Mouse (Mus musculus) limb, embryonic 14.5 days (tissue): ENCODE results near the gene Snx29. TPM values are rescaled to one million over a fixed set of nuclear protein-coding genes. Genes with fewer than 3 reads are reported as not detected.

Experiments
- ATAC-seq: fragments of 200-750 bp; cut with Nextera tagmentation; 2 replicates; pipeline ENCODE4 v1.8.0; 2017; ENCODE audit warnings: low read depth, moderate number of reproducible peaks, moderate TSS enrichment; ENCODE audit not compliant: low FRiP score
- DNase-seq: peaks from one replicate; pipeline ENCODE4 v3.0.0-alpha.2; 2015; ENCODE audit warnings: low spot score
- H3K27ac ChIP-seq: fragments of 300-500 bp; sonication (generic); replicated peaks from 2 replicates; pipeline ENCODE4 v1.5.1; 2014; ENCODE audit warnings: low read depth, mild to moderate bottlenecking, low read length, moderate library complexity, mixed read lengths
- H3K27me3 ChIP-seq: fragments of 300-500 bp; sonication (generic); 2 replicates; pipeline ENCODE4 v1.6.1; 2014; ENCODE audit warnings: low read length, mixed read lengths; ENCODE audit not compliant: control insufficient read depth, insufficient read depth
- H3K36me3 ChIP-seq: fragments of 300-500 bp; sonication (generic); 2 replicates; pipeline ENCODE4 v1.6.1; 2014; ENCODE audit warnings: mild to moderate bottlenecking, low read length, moderate library complexity, mixed read lengths; ENCODE audit not compliant: control insufficient read depth, insufficient read depth
- H3K4me1 ChIP-seq: fragments of 300-500 bp; sonication (generic); 2 replicates; pipeline ENCODE4 v1.6.1; 2014; ENCODE audit warnings: antibody characterized with exemption, low read length, mixed read lengths; ENCODE audit not compliant: control insufficient read depth, insufficient read depth
- H3K4me2 ChIP-seq: fragments of 300-500 bp; sonication (generic); replicated peaks from 2 replicates; pipeline ENCODE4 v1.6.1; 2014; ENCODE audit warnings: low read depth, mild to moderate bottlenecking, low read length, moderate library complexity; ENCODE audit not compliant: severe bottlenecking
- H3K4me3 ChIP-seq: fragments of 300-500 bp; sonication (generic); replicated peaks from 2 replicates; pipeline ENCODE4 v1.5.1; 2014; ENCODE audit warnings: low read length
- H3K9ac ChIP-seq: fragments of 300-500 bp; sonication (generic); 2 replicates; pipeline ENCODE4 v1.6.1; 2014; ENCODE audit warnings: mild to moderate bottlenecking, low read depth, low read length, moderate library complexity; ENCODE audit not compliant: severe bottlenecking
- H3K9me3 ChIP-seq: fragments of 300-500 bp; sonication (generic); 2 replicates; pipeline ENCODE4 v1.6.1; 2016; ENCODE audit warnings: low read length; ENCODE audit not compliant: control insufficient read depth
- POLR2A ChIP-seq: fragments of 200-500 bp; IDR thresholded peaks from 2 replicates; pipeline ENCODE4 v1.8.0; 2012; ENCODE audit warnings: inconsistent platforms, mild to moderate bottlenecking, moderate library complexity, borderline replicate concordance; ENCODE audit not compliant: insufficient read depth, insufficient read length; ENCODE audit errors: extremely low read depth
- WGBS: fragments of 180-500 bp; shearing (Covaris S2); extraction: QIAGEN DNeasy Blood & Tissue Kit; methylation state at CpG from one replicate; pipeline ENCODE4 v1.1.7; 2014; 5-methylcytosine and 5-hydroxymethylcytosine counted together
- polyA plus RNA-seq, 2 experiments: library from polyadenylated mRNA; depleted of rRNA in 1 of 2; stranded (reverse) in 1 of 2; unstranded in 1 of 2; fragments of >200 nt; fragmentation: Nextera tagmentation in 1 of 2; extraction: Ambion mirVana in 1 of 2; gene quantifications; 2 replicates each; pipeline versions ENCODE4 v1.2.1 to v1.2.3; 2012 to 2014

The Snx29 gene
- polyA plus RNA-seq, 2 experiments = 4.9 to 9.3 TPM

DNA sequence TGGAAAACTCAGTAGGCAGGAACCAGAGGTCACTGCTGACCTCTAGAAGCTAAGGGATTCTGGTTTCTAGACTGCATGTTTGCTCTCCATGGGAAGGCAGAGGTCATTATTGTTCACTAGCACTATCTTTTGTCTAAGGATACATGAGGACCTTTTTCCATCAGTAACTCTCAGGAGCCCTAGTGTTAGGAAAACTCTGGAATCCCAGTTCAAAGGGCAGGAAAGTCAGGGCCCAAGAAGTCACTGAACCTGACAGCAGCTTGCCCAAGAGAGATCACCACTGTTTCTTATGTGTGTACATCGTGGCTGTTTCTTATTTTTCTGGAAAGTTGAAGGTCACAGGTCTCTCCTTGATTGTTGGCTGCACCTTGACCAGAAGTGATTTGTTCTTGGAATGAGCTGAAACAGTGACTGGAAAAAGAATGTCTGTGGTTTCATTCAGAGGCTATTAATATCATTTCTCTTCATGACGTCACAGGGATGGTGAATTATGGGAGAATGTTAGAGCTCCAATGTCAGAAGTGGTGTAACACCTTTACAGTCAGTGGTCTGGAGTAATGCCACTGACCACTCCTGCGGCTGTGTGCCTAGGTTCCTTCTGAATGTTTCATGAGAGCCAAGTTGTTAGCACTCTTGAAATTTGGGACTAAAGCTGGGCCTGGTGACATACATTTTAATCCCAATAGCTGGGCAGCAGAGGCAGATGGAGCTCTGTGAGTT is 7.5 kb downstream of the Snx29 start:
- Histone ChIP-seq H3K9ac (no peak overlapping the region), H3K4me2 (no peak overlapping the region), H3K27ac (no peak overlapping the region), H3K9me3 (no peaks in the 10 kb centered on the region), H3K4me3 (no peak overlapping the region), H3K36me3 (no peaks in the 10 kb centered on the region), H3K4me1 (no peaks in the 10 kb centered on the region), H3K27me3 (no peaks in the 10 kb centered on the region)
- no peak for ATAC-seq
- no peak for TF ChIP-seq POLR2A
- DNase-seq = no peak
- WGBS = 85% methylated on average over 3 of the region's 3 CpGs

DNA sequence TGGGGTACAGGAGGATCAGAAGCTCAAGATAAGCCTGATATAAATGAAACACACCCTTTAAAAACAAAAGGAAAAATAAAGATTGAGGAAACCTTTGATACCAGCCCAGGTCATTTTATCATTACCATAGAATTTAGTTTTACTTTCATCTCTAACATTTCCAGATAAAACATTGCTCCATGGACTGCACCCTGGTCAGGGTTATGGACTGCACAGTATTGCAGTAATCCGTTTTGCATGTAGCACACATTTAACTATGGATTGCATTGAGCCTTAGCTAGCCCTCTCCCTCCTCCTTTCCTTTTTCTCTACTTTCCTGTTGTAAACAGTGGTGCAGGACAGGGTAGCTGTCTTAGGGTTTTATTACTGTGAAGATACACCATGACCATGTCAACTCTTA is 8.3 kb downstream of the Snx29 start:
- ATAC-seq (no peak), DNase-seq (no peak)
- H3K27me3 ChIP-seq = no peaks in the 10 kb centered on the region
- no peaks in the 10 kb centered on the region for H3K36me3 ChIP-seq
- H3K4me1 ChIP-seq = no peaks in the 10 kb centered on the region
- H3K27ac ChIP-seq = no peak overlapping the region
- no peak for TF ChIP-seq POLR2A
- H3K4me3 ChIP-seq = no peak overlapping the region
- H3K9ac ChIP-seq = no peak overlapping the region
- no peak overlapping the region for H3K4me2 ChIP-seq
- H3K9me3 ChIP-seq = no peaks in the 10 kb centered on the region
- 79% methylated on average over 1 of the region's 1 CpGs for WGBS

DNA sequence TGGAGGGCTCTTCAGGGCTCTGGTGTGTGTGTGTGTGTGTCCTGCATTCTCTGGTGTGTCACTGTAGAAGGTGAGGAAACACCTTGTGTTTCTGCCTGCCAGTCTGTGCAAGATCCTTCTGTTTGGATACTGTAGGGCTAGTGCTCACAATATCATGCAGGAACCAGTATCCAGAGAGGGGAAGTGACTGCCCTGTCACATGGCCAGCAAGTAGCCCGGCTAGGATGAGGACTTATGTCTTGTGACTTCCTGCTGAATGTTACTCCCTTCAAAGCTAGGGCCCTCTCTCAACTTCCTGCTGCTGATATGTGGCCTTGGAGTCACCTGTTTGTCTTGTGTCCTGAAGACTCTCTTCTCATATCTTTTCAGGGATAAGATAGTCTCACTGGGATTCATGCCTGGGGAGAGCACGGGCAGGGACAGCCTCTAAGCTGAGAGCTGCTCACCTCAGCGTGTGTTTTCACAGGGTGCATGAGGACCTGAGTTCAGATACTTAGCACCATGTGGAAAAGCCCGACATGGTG is 20.6 kb downstream of the Snx29 start:
- H3K36me3 ChIP-seq = no peaks in the 10 kb centered on the region
- H3K9me3 ChIP-seq = no peaks in the 10 kb centered on the region
- WGBS = 83% methylated on average over 4 of the region's 4 CpGs
- H3K27me3 ChIP-seq = no peaks in the 10 kb centered on the region
- DNase-seq (no peak), ATAC-seq (no peak)
- no peak overlapping the region for H3K9ac ChIP-seq
- no peak for TF ChIP-seq POLR2A
- H3K4me1 ChIP-seq = no peaks in the 10 kb centered on the region
- no peak overlapping the region for H3K4me3 ChIP-seq
- H3K4me2 ChIP-seq = no peak overlapping the region
- H3K27ac ChIP-seq = no peak overlapping the region

DNA sequence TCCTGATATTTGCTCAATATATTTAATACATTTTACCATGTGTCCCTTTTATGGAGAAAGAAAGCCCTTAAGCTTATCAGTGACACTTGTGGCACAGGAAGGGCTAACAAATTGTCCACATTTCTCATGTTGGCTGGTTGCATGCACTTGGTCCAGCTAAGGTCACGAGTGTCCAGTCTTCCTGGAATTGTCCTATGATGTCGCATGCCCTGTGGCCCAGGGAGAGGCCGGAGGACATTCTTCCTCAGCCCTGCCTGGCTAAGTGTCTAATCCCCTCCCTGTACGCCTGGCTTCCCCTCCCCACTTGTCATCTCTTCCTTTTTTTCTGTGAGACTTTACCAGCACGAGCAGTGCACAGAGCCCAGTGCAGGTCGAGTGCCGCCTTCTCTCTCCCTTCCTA is 29.2 kb downstream of the Snx29 start:
- H3K36me3 ChIP-seq = 0 out of 2 replicates have a peak, but pooled peaks cover 6% of the 10 kb centered on the region
- H3K27ac ChIP-seq = no peak overlapping the region
- H3K9ac ChIP-seq = no peak overlapping the region
- no peak for TF ChIP-seq POLR2A
- no peaks in the 10 kb centered on the region for H3K4me1 ChIP-seq
- H3K4me3 ChIP-seq = no peak overlapping the region
- no peaks in the 10 kb centered on the region for H3K9me3 ChIP-seq
- ATAC-seq = no peak
- DNase-seq = no peak
- no peak overlapping the region for H3K4me2 ChIP-seq
- WGBS = 83% methylated on average over 7 of the region's 7 CpGs
- H3K27me3 ChIP-seq = no peaks in the 10 kb centered on the region

DNA sequence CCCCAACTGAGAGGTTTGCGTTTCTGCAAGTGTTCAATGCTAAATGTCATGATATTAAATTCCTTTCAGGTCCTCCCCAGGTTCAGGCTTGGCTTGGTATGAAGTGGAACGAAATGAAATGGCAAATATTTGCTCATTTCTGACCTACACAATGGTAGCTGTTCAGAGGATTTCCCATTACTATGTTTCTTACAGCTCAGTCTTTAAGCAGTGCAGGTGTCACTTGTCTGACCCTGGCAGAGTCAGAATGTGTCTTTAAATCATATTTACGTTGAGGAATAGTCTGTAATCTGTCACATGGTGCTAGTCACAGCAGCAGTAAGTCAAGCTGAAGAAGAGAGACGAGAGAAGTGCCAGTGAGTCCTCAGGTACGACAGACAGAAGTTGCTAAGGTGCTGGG is 36.5 kb downstream of the Snx29 start:
- no peak overlapping the region for H3K4me3 ChIP-seq
- H3K4me2 ChIP-seq = no peak overlapping the region
- 71% methylated on average over 5 of the region's 5 CpGs for WGBS
- no peak overlapping the region for H3K27ac ChIP-seq
- no peaks in the 10 kb centered on the region for H3K27me3 ChIP-seq
- DNase-seq = no peak
- H3K4me1 ChIP-seq = no peaks in the 10 kb centered on the region
- TF ChIP-seq POLR2A = no peak
- ATAC-seq = no peak
- no peaks in the 10 kb centered on the region for H3K9me3 ChIP-seq
- H3K9ac ChIP-seq = no peak overlapping the region
- H3K36me3 ChIP-seq = no peaks in the 10 kb centered on the region
